Mouse (Mus musculus) right cerebral cortex, postnatal 14 days (tissue): ENCODE results near the gene Get4.

Experiments used
- DNase-seq: peaks from one replicate; pipeline ENCODE4 v3.0.0; 2022

Gene Get4

DNA sequence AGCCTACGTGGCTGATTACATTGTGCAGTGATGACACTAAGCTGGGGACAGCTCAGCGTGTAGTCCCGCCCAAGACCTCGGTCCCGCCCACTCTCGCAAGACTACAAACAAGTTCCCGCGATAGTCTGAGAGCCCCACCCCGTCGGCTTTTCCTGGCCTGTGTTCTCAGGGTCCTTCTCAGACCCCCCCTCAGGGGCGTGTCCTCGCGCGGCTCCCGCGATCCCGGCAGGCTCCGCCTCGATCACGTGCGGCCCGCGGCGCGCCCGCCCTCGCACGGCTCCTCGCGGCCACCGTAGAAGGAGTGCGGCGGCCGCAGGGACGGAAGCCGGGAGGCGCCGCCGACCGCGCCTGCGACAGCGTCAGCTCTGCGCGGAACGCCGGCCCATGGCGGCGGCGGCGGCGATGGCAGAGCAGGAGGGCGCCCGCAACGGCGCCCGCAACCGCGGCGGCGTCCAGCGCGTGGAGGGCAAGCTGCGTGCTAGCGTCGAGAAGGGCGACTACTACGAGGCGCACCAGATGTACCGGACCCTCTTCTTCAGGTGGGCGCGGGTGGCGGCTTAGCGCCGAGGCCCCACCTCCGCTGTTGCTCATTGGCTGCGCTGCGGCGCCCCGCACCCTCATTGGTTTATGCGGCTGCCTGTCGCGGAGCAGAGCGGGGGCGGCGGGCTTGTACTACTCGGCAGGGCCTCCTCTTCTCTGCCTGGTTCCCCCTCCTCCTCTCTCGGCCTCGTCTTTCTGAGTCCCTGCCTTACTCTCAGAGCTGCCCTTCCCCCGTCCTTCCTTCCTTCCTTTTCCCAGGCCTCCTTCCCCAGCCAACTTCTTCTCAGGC is at the start of gene Get4:
Gene Get4, plus strand, starts transcription at position 244 of the 829 bp plus-strand sequence.
- peak; percentile 98 for DNase-seq

DNA sequence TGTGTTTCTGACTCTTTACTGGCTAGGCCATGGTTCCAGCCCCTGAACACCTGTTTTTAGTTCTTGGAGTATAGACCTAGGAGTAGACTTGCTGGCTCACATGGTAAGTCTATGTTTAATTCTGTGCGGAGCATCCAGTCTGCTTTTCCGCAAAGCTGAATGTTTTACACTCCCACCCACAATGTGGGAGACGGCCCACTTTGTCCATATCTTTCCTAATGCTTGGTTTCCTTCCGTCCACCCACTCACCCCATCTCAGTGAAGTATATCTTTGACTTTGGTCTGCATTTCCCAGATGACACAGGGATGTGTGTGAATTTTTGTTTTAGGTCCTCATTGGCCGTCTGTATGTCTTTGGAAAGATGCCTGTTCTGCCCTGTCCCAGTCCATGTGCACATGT is 48.8 kb upstream of the Get4 start:
- no peak for DNase-seq

- DNase-seq, result no peak
These were observed 46.0 kb upstream of the Get4 start for GRCm38 (mm10) chr5:139206081-139206480.

DNA sequence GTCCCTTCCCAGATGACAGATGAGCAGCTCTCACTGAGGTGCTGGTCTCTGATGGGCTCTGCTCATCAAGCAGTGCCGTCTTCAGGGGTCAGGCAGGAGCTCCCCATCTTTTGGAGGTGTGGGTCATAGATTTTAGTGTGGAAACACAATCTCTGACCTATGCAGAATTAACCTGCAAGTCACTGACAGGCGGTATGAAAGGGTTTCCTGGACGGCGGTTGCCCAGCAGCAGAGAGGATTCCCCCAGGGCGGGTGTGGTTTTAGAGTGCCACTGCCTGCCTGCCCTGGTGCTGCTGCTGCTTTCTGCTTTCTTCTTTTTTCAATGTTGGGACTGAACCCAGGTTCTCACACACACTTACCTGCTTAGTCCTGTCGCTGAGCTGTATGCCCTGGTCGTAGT is 45.6 kb upstream of the Get4 start:
- DNase-seq, result no peak

DNA sequence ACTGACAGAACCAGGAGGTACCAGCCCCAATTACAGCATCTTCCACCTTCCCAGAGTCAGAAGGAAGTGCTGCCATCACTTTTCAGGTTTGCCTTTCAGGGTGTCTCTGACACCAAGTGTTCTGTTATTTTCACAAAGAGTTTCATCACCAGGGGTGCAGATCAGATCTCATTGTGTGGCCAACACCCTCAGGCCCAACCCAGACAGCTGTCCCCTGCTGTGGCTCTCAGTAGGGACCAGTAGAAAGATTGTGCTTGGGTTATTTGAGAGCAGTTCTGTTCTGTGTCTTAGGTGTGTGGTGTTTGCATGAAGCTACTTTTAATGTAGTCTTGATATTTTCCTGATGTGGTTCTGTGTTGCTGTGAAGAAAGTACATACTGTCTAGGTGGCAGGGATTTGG is 43.9 kb upstream of the Get4 start:
- DNase-seq, result no peak

DNA sequence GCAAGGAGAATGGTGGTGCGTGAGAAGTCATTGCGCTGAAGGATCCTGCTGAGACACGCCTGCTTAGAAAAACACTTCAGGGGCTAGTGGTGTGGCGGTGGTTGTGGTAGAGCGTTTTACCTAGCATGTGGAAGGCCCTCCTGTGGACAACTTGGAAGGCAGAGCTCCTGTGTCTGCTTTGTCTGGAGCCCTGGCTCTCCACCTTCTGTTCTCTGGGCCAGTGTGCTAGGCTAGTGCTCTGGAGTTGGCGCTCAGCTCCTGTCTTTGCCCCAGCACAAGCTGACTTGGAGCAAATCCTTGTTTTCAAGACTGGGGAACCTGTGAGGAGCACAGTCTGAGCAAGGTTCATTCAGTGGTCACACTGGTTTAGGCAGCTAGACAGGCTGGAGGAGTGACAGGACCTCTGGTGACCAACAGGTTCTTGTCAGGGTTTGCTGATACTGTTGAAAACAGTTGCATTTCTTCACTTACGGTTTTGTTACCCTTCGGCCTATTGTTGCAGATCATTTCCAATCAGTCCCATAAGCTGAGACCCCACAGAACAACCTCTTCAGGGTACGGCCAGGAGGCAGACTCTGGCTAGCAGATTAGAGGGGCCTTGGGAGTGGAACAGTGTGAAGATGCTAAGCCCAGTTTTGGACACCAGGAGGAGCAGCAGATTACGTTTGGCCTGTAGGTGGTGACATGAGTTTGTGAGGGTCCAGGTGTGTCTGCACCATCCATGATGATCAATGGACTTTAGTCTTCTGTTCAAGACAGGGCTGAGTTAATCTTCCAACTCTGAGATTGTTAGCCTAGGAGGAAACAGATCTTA is 43.0 kb upstream of the Get4 start:
- no peak for DNase-seq

GRCm38 (mm10) chr5:139209685-139210026 is 42.5 kb upstream of the Get4 start:
- no peak for DNase-seq

DNA sequence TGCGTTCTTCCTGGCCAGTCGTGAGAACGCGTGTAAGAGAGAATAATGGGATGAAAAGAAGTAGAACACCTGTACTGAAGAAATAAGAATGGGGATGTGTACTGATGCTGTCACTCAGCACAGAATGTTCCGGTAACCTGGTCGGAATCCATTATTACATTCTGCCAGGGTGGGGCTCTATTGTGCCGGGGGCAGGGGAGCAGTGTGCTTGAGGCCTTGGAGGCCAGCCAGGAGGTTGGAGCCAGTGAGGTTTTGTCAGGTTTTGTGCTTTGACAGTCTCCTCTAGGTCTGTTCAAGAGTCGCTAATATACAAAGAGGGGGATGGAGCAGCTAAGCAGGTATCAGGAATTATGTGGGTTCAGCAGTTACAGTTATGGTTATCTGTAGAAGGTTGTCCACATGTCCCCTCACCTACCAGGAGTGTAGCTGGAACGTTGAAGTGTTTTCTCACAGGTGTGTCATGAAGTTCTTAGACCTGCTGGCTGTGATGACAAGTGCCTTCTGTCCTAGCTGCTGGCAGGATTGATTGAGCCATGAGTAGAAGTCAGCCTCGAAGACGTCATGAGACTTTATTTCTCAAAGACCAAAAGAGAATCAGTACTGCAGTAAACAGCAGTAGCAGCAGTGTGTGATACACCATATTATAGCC is 40.3 kb upstream of the Get4 start:
- DNase-seq, result no peak

DNA sequence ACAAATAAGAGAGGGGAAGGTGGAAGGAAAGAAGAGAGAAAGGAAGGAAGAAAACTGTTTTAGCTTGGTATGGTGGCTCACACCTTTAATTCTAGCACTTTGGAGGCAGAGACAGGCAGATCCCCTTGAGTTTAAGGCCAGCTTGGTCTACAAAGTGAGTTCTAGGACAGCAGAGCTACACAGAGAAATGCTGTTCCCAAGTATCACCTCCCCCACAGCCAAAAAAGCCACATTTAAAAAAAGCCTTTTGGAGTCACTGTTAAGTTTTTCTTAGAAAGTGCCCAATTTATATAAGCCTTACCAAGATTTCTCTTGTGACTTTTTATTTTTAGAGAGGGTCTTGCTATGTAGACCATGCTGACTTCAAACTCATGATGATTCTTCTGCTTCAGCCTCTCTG is 37.8 kb upstream of the Get4 start:
- no peak for DNase-seq

GRCm38 (mm10) chr5:139215184-139215583 is 36.9 kb upstream of the Get4 start:
- DNase-seq, result no peak

- no peak for DNase-seq
These were observed 36.0 kb upstream of the Get4 start for GRCm38 (mm10) chr5:139216121-139216520.

DNA sequence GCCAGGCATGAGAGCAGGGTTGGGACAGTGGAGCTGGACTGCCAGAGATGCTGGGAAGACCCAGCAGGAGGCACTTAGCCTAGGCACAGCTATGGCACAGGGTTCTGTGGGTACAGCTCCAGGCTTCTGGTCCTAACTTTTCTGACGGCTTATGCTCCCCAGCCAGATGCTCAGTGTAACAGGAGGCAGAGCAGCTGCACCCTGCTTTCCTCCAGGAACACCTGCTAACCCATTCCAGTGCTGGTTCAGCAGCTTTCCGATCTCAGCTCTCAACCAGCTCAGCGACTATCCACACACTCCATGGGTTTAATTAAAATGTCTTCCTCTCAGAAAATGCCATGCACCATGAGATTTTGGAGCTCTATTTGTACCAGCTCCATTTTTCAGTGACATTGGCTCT is 35.4 kb upstream of the Get4 start:
- DNase-seq, result no peak

- DNase-seq, result no peak
These were observed 32.1 kb upstream of the Get4 start for GRCm38 (mm10) chr5:139220006-139220515.

- no peak for DNase-seq
These were observed 31.5 kb upstream of the Get4 start for GRCm38 (mm10) chr5:139220610-139221009.

DNA sequence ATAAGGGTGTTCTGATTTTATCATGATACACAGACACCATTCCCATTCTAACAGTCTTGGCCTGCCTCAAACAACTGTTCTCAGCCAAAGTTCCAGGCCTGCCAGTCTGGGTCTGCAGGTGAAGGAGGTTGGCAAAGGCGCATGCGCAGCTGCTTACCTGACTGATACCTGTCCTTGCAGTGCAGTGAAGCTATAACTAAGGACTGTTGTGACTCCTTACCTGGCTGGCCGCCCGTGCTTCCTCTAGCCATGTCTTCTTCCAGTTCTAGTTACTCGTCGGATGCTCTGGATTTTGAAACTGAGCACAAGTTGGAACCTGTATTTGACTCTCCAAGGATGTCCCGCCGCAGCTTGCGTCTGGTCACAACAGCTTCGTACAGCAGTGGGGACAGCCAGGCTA is 28.8 kb upstream of the Get4 start:
- no peak for DNase-seq

DNA sequence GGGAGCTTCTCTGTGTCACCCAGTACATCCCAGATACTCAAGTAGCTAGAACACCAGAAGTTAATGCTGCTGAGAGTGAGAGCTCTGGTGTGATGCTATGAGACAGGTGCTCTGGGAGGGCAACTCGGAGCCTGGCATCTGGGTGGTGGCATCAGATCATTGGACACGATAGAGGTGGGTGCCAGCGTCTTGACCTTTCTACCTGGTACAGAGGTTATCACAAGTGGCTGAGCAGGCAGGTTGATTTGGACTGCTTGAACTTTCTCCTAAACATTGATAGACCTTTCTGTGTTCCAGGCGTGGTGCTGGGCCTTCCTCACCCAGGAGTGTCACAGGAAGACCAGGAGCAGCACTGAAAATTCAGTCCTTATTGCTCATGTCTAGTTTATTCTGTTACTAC is 24.9 kb upstream of the Get4 start:
- no peak for DNase-seq

DNA sequence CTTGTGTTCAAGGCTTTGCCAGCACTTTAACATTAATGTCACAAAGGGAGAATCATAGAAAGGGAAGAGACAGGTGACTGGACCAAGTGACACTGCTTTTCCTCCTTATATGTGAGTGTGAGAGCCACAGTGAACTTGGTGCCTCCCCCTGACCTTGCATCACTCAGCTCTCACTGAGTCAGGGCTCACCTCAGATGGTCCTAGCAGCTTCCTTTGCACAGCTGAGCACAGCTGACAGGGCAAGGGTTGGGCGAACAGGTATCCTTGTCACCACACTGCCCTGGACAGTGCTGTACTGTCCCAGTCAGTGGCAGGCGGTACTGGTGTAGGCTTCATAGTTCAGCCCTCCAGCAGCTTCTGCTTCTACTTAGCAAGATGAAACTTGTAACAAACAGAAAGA is 24.5 kb upstream of the Get4 start:
- DNase-seq, result no peak

- DNase-seq, result no peak
These were observed 23.8 kb upstream of the Get4 start for GRCm38 (mm10) chr5:139228318-139228717.

DNA sequence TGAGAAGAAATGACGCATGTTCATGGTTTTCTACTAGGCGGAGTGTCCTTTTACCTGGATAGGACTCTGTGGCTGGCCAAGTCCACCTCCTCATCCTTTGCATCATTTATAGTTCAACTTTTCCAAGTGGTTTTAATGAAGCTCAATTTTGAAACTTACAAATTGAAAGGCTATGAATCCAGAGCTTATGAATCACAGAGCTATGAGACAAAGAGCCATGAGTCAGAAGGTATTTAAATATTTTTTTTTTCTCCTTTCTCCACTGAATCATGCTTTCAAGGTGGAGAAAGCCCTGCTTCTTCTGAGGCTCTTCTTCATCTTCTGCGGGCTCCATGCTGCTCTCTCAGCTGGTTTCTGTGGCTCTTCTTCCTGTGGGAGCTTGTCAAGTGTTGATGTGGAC is 22.4 kb upstream of the Get4 start:
- DNase-seq, result no peak

DNA sequence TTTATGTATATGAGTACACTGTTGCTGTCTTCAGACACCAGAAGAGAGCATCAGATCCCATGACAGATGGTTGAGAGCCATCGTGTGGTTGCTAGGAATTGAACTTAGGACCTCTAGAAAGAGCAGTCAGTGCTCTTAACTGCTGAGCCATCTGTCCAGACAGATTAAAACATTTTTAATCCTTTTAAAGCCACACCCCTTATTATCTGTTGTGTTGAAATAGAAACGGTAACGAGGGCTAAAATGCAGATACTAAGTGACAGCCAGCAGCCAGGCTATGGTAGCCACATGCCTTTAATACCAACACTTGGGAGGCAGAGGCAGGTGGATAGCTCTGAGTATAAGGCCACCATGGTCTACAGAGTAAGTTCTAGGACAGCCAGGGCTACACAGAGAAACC is 20.0 kb upstream of the Get4 start:
- no peak for DNase-seq

DNA sequence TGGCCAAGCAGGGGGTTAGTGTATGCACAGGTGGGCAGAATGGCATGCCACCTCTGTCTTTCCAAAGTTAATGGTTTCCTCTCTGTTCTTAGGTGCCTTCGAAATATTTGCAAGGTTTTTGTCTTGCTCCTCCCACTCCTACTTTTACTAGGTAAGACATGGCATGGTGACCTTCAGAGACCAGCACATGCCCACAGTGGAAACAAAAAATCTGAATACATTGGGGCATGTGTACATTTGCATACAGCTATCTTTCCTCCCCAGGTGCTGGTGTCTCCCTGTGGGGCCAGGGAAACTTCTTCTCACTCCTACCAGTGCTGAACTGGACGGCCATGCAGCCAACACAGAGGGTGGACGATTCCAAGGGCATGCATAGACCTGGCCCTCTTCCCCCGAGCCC is 17.7 kb upstream of the Get4 start:
- DNase-seq, result no peak

GRCm38 (mm10) chr5:139237436-139237835 is 14.7 kb upstream of the Get4 start:
- no peak for DNase-seq

GRCm38 (mm10) chr5:139241022-139241761 is 10.9 kb upstream of the Get4 start:
- no peak for DNase-seq
